Mouse (Mus musculus): ENCODE measurements around the gene Lad1. TPM values are rescaled to one million over a fixed set of nuclear protein-coding genes. Genes with fewer than 3 reads are reported as not detected.
A peak's percentile ranks its signal among the peaks of the same experiment; 100 is the strongest.

Lad1 gene
- polyA plus RNA-seq, 1 experiment = 1.6 TPM

DNA sequence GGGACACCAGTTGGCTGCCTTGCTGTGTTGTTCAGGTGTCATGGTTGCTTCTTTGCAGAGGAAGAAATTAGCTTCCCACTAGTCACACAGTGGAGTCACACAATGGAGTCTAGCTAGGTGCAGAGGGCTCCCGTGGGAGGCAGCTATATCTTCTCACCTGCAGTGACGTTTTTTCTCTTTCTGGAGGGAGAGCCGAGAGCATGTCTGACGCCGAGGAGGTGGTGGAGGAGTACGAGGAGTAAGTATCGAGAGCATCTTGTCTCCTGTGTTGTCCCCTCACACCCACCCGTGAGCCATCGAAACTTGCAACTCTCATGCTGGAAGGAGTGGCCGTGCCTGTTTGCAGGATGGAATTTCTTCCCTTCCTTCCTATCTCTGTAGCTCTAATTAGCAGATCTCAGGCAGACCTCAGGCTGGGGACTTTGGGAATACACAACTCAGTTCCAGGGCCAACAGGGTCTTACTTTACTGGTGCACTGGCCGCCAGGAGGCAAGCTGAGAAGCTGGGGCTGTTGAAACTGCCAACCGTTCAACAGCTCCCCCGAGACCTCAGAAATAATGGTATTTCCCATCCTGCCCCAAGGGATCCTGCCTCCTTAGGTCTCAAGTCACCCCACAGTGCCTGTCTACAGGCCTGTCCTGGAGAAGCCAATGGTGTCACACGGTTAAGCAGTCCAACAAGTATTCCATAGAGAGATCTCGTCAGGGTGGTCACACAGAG, 22.4 kb downstream of the Lad1 start:
- peak in 1 of 2 experiments; percentile 40 for DNase-seq (ENCODE audit: extremely low spot score in 1 of 2, low spot score in 1 of 2)

DNA sequence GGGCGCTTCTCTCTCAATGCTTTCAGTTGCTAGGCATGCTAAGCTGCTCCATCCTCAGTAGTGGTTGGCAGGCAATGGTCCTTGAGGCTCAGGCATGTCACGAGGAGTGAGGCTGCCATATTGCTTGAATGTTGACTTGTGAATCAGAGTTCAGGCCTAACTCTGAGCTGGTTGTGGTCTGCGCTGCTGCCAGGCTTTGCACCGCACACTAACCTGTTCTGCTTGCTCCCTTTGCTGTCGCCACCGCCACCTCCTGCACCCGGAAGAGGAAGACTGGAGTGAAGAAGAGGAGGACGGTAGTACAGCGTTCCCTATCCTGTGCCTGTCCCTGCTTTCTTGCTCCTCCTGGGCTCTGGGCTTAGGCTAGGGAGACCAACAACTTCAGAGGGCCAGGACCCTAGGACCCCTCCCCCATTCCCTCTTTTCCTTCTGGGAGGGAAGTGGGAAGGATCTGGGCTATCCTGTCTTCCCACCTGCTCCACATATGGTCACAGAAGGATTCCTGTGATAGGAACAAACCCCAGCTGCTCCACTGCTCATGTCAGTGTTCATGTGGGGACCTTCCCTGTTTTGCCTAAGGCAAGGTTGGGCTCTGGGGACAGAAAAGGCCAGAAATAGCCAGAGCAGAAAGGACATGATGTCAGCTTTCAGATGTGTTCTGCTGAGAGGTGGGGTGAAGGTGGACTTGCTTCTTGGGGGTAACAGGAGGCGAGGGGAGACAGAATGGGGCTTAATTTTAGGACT, 25.3 kb downstream of the Lad1 start:
- no peak for DNase-seq (ENCODE audit: extremely low spot score in 1 of 2, low spot score in 1 of 2)

DNA sequence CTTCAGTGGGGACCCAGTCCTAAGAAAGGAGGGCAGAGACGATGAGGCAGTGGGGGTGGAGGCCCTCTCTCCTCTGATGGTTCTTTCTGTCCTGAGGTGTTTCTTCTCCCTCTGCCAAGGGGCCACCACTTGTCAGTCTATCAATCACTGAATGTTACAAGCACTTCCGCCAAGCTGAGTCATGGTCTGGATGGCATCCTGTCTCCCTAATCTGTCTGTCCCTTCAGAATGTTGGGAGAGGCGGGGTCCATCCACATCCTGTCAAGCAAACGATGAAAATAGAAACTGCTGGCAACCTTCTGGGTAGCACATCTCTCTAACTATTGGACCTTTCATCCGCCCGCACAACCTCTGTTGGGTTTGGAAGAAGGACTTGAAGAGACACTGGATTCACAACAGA, 26.1 kb downstream of the Lad1 start:
- no peak for DNase-seq (ENCODE audit: extremely low spot score in 1 of 2, low spot score in 1 of 2)

DNA sequence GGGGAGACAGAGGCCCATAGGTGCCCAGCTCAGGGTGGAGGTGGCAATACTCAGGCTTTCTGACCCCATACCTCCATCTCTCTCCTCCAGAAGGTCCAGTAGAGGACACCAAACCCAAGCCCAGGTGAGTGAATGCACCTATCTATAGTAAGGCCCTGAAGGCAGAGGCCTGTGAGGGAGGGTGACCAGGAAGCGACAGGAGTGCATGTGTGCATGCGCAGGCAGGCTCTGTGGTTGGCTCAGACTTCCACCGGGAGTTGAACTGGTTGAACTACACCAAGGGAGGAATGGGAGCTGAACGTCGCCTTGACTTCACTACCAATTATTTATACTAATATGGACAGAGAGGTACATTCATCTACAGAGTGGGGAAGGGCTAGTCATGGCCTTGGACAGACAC, 28.2 kb downstream of the Lad1 start:
- no peak for DNase-seq (ENCODE audit: extremely low spot score in 1 of 2, low spot score in 1 of 2)

DNA sequence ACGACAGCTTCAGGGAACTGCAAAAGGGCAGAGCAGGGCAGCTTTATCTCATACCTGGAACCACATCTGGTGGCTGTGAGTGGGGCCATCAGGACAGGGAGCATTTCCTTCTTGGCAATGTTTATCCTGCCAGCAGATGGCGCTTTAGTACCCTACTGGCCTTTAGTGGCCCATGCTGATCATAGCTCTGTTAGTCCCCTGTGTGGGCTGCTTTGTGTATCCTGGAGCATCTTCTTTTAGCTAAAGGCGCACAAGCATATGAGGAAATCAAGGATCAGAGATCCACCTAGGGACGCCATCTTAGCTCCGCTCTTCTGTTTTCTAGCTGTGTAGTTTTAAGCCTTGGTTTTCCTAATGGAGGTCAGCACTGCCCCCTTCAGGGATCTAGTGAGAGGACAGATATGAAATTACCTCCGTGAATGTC, 28.8 kb downstream of the Lad1 start:
- peak in 1 of 2 experiments; percentile 48 for DNase-seq (ENCODE audit: extremely low spot score in 1 of 2, low spot score in 1 of 2)

DNA sequence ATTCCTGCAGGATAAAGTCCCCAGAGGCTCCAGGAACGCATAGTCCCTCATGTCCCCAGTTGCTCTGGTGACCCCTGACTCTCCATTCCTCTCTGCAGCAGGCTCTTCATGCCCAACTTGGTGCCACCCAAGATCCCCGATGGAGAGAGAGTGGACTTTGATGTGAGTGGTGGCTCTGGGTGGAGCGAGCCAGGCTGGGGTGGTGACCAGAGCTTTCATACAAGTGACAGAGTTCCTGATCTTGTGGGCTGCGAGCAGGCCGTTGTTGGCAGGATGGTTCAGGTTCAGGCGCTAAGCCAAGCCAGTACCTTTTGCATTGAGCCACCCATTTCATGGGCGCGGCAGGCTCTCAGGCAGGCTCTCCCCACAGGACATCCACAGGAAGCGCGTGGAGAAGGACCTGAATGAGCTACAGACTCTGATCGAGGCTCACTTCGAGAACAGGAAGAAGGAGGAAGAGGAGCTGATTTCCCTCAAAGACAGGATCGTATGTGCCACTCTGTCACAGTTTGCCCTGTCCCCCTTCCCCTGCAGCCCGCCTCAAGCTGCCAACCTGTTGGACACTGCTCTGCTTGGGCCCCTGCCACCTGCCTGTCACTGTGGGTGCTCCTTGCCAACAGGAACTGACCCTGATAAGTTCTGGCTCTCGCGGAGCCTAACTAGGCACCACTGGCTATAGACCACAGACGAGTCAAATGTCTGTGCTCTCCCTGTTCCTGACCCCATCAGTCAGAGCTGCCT, 29.4 kb downstream of the Lad1 start:
- no peak for DNase-seq (ENCODE audit: extremely low spot score in 1 of 2, low spot score in 1 of 2)

DNA sequence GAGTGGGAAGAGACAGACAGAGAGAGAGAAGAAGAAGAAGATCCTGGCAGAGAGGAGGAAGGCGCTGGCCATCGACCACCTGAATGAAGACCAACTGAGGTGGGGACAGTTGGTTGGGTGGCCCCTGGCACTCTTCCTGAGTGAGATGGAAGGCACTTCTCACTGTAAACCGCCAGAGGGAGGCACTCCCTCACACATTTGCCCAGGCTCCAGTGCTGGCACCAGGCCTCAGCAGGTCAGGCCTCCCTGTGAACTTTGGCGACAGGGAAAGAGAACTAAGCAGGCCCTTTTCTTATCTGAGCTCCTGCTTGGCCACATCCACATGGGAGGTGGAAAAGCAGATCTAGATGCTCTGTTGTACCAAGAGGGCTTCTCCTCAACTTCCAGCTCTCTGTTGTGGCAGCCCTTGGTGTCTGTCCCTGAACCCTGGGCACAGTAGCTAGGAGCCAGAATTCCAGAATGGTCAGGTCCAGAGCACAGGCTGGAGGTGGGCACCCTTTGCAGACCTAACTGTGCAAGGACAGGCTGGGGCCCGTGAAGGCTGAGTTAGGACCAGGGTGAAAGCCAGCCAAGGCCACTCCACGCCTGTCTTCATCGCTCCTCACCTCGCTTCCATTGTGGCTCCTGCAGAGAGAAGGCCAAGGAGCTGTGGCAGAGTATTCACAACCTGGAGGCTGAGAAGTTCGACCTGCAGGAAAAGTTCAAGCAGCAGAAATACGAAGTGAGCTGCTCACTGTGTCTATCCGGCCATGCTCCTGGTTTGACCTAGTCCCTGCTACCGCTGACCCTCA, 32.5 kb downstream of the Lad1 start:
- DNase-seq (ENCODE audit: extremely low spot score in 1 of 2, low spot score in 1 of 2) = peak in 1 of 2 experiments; percentile 38

DNA sequence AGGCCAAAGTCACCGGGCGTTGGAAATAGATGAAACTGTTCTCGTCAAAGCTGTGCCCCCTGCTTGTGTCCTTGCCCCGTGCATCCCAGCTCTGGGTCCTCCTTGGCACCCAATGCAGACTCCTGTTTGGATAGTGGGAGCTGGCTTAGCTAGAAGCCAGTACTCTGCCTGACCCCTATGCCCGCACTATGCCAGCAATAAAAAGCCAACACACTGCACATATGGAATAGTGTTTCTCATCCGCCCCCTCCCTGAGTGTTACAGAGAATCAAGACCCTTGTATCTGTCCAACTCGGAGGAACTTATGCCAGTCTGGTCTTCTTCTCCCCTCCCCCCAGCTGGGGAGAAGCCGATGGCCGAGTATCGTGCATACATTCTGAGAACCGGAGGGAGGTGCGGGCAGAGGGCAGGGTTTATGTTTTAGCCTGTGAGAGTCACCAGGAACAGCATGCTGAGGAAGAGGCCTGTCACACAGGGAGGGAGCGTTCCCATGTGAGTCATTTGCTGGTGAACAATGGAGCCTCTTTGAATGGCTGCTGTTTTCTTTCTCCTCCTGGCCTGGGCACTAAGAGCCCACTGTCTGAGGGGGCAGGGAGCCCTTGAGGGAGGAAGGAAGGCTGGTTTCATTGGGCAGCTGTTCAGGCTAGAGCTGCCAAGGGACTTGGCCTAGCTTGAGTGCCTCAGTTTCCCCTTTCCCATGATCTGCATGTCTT, 33.8 kb downstream of the Lad1 start:
- DNase-seq (ENCODE audit: extremely low spot score in 1 of 2, low spot score in 1 of 2) = peak in 1 of 2 experiments; percentile 32

DNA sequence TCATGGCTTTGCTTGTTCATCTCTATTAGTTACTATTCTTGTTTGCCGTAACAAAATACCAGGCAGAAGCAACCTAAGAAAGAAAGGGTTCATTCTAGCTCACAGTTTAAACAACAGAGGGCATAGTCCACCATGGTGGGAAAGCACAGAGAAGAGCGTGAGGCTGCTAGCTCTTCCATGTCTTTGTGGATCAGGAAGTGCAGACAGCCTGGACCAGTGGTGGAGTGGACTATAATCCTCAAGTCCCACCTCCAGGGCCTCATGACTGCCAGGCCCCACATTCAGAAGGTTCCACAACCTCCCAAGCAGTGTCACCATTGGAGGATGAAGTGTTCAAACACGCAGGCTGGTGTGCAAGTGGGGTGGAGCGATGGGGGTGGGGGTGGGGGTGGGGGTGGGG, 34.8 kb downstream of the Lad1 start:
- no peak for DNase-seq (ENCODE audit: extremely low spot score in 1 of 2, low spot score in 1 of 2)

DNA sequence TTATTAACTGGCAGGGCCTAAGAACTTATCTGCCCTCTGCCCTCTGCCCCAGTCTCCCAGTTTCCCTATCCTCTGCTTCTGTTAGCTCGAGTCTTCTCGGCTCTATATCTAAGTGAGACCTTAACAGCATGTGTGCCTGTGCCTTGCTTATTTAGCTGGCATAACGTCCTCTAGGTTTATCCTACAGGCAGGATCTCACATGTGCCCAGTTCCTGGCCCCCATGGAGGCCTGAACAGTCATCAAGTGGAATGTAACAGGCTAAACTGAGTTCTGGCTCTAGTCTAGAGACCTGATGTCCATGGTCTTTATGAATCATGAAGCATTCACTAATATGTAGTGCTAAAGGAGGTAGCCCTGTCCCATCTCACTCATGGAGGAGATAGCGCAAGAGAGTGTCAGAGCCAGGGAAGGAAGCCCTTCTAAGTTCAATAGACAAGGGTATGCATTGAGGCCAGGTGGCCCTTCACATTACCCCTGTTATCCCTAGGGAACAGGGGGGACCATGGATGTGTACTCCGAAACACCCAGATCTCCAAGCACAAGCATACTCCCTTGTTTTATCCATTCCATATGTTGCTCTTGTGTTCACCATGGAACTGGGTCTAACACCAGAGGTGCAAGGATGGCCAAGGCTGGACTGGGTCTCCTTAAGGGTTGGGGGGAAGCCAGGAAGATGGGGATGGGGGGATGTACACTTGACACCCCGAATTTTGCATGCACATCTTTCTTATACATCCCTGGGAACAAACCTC, 36.4 kb downstream of the Lad1 start:
- no peak for DNase-seq (ENCODE audit: extremely low spot score in 1 of 2, low spot score in 1 of 2)

DNA sequence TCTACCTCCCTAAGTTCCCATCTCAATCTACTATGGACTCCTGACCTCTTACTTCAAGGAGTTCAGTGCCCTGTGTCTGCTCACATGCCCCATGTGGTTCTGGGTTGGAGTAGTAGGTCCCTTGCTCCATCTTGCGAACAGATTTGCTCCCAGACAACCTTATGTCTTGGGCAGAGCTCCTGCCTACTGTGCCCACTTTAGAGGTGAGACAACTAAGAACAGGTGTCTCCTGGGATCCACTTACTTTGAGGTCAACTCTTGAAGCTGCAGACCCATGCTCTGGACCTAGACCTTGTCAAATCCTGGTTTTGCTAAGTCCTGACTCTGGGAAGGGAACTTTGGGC, 36.9 kb downstream of the Lad1 start:
- DNase-seq (ENCODE audit: extremely low spot score in 1 of 2, low spot score in 1 of 2) = no peak

DNA sequence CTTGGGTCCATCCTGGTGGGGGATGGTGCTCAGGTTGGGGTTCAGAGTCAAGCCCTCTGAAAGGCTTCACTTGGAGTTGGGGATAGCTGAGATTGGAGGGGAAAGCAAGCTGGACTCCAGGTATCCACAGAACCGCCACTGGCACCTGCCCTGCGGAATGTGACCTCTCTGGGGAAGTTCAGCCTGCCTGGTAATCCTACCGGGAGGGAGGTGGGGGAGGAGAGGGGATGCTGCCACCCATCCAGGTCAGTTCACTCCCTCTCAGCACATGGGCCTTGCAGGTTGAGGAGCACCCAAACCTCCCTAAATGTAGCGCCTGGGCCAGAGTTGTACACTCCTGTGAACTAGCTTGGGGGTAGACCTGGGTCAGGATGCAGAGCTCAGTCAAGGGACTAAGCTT, 37.7 kb downstream of the Lad1 start:
- DNase-seq (ENCODE audit: extremely low spot score in 1 of 2, low spot score in 1 of 2) = no peak

DNA sequence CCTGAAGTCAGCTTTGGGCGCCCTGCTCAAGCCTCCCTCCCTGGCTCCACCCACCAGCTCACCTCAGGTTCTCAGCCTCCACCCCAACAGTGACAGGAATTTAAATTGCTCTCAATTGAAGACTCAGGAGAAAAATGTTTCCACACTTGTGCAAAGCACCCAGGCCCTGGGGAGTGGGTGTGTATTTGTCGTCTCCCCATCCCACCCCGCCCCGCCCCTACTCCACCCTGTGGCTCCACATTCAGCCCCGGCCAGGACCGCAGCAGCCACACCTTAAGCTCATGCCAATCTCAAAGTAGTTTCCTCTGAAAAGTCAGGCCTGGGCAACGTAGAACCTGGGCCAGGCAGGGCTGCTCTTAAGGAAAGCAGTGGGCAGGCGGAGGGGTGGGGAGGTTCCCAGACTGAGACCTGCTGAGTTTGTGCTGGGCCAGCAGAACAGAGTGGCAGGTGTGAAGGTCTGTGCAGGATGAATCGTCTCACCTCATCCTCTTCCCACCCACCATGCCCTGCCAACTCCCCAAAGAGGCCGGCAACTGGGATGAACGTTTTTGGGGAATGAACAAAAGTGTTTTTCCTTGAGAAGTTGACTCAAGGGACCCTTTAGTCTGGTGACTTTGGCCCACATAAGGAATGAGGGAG, 38.9 kb downstream of the Lad1 start:
- DNase-seq (ENCODE audit: extremely low spot score in 1 of 2, low spot score in 1 of 2) = no peak

DNA sequence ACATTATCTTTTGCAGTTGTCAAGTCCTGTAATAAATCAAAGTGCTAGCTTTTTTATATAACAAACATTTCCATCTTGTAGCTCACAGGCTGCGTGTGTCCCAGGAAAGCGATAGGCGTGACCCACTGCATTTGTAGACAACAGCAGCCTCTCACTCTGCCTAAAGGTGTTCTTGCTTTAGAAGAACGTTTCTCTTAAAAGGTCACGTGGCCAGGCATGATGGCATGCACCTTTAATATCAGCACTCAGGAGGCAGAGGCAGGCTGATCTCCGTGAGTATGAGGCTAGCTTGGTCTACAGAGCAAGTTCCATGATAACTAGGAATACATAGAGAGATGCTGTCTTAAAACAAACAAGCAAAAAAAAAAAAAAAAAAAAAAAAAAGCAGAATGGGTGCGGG, 40.1 kb downstream of the Lad1 start:
- no peak for DNase-seq (ENCODE audit: extremely low spot score in 1 of 2, low spot score in 1 of 2)

DNA sequence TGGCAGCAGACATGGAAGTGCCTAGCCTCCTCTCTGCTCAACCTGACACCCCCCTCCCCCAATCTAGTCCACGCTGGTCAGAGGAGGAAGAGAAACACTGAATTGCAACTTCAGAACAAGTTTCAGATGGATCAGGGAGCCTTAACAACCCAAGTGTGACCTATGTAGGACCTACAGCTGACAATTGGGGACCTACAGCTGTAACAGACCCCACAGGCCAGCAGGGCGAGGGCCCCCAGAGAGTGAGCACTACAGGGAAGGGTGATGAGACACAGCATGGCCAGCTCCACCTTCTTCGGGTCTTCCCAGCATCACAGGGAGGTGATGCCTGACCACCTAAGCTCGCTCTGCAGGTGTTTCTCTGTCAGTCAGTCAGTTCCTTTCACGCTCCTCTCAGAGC, 42.7 kb downstream of the Lad1 start:
- DNase-seq (ENCODE audit: extremely low spot score in 1 of 2, low spot score in 1 of 2) = no peak

DNA sequence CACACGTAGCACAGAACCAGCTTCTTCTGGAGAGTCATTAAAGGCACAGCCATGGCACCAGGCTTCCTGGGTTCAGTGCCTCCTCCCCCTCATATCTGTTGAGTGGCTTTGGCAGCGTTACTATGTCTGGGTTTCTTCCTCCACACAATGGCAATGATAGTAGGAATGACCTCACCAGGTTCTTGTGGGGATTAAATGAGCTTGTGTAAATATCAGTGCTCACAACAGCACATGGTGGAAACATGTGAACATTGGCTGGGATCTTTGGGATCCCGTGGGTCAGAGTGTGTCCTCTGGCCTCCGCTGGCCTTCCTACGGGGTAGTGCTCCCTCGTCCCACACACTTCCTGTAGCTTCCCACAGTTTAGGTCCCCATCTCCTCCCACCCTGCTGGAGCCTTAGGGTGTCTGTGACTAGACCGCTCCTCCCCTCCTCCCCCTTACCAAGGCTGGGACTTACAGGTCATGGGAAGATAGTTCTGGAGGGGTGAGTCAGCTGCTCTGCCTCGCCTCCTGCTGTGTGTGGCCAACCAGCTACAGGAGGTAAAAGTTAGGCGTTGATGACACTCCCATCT, 43.7 kb downstream of the Lad1 start:
- no peak for DNase-seq (ENCODE audit: extremely low spot score in 1 of 2, low spot score in 1 of 2)

DNA sequence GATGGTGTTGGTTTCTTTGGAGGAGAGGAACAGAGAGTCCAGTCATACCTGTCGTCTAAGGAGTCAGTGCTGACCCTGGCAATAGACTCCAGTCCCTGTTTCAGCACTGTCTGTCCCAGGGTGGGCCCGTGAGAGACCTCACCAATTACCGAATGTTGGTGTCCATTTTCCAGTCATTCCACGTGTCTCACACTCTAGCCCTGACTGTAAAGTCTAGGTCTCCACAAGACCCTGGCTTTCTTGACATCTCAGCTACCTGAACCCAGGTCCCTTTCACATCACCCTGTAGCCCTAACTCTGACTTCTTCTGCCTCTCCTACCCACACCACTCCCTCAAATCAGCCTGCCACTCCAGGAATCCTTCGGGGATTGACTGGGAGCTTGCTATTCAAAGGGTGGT, 44.2 kb downstream of the Lad1 start:
- no peak for DNase-seq (ENCODE audit: extremely low spot score in 1 of 2, low spot score in 1 of 2)

DNA sequence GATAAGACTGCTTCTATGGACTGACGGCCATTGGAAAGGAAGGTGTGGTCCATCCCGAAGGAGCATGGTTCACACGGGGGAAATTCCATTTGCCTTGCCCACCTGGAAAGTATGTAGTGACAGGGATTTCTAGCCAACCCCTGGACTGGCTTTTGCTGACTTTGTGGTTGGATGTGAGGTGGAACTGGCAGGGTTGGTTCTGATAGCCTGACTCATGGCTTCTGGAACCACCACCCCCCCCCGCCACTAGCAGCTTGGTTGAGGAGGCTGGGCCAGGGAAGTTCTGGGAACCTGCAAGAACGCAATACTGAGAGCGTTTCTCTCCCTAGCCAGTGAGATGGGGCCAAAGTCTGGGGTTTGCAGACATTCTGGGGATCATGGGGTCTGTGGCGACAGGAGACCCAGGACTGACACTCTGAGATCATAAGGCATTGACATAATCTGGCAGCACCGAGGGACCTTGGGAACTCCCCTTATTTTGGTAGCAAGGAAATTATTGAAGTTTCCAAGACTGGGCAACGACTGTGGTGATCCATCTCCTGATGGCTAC, 45.5 kb downstream of the Lad1 start:
- DNase-seq (ENCODE audit: extremely low spot score in 1 of 2, low spot score in 1 of 2) = no peak

Measured in frontal cortex, adult 2 months (tissue).